Mouse (Mus musculus): ENCODE data around the gene Gm5640. TPM values are rescaled to one million over a fixed set of nuclear protein-coding genes. Genes with fewer than 3 reads are reported as not detected.

Gene Gm5640
- not detected in 2 replicates for polyA plus RNA-seq (2012; rRNA removed)

GRCm38 (mm10) chrX:74645466-74646323 is at the start of gene Gm5640:
Gene Gm5640 (minus strand): TSS chrX:74645635.

GRCm38 (mm10) chrX:74592379-74592778 is 53.1 kb downstream of the Gm5640 start, which contains the start of gene Olfr1325:
Gene Olfr1325 (plus strand): TSS chrX:74592679.

Other genes with a start within 250 kb of the Gm5640 start
- gene G6pdx, start 216.4 kb downstream of the Gm5640 start, polyA plus RNA-seq (2012; rRNA removed): 20.4 and 29.5 TPM in 2 replicates
- gene Gm6880, start 164.2 kb downstream of the Gm5640 start, polyA plus RNA-seq (2012; rRNA removed): not detected in 2 replicates
- gene Olfr1326-ps1, start 70.7 kb downstream of the Gm5640 start, polyA plus RNA-seq (2012; rRNA removed): not detected in 2 replicates
- not detected in 2 replicates for gene Olfr1325, start 53.0 kb downstream of the Gm5640 start, polyA plus RNA-seq (2012; rRNA removed)
- not detected in 2 replicates for gene Gm6890, start 95.3 kb upstream of the Gm5640 start, polyA plus RNA-seq (2012; rRNA removed)
- not detected in 2 replicates for gene Gm5936, start 191.6 kb upstream of the Gm5640 start, polyA plus RNA-seq (2012; rRNA removed)